In genomic region chr1:192137926-192138910, GRCm38 (mm10) we compare ENCODE assay signal across 8 mouse cellular contexts. TPM values are rescaled to one million over a fixed set of nuclear protein-coding genes. Genes with fewer than 3 reads are reported as not detected.
A peak's percentile ranks its signal among the peaks of the same experiment; 100 is the strongest.
DNase-seq lines count a peak whose midpoint lies in the region; ATAC-seq and TF ChIP-seq lines count a peak whose summit lies in the region.

Gene Rcor3, minus strand, starts transcription at chr1:192138062.

- H3K27me3 ChIP-seq in MEL (ENCODE audit: control insufficient read depth in 1 of 2, insufficient read depth in 2 of 2, low read length in 2 of 2): no peaks in the 10 kb centered on the region
- no peaks in the 10 kb centered on the region for H3K27me3 ChIP-seq in cerebellum, adult 2 months (ENCODE audit: control insufficient read depth, insufficient read depth, low read length)
- no peaks in the 10 kb centered on the region for H3K27me3 ChIP-seq in lung, embryonic 16.5 days (ENCODE audit: control insufficient read depth, insufficient read depth, low read depth, low read length)

- peak within 1 kb of the TSS; percentile 93 for H3K4me2 ChIP-seq in lung, embryonic 16.5 days (ENCODE audit: low read depth, low read length)

- H3K4me3 ChIP-seq in MEL (ENCODE audit: control insufficient read depth in 1 of 2, insufficient read depth in 1 of 2, low read depth in 2 of 2, low read length in 2 of 2): peak within 1 kb of the TSS; percentile 96 to 97
- H3K4me3 ChIP-seq in cerebellum, adult 2 months (replicated peaks; ENCODE audit: insufficient read depth, low read depth, low read length): peak within 1 kb of the TSS; percentile 99
- peak within 1 kb of the TSS; percentile 86 for H3K4me3 ChIP-seq in lung, embryonic 16.5 days (ENCODE audit: low read length)

- H3K9me3 ChIP-seq in MEL (replicated peaks; ENCODE audit: insufficient read depth, low read length): no peaks in the 10 kb centered on the region
- no peaks in the 10 kb centered on the region for H3K9me3 ChIP-seq in lung, embryonic 16.5 days (ENCODE audit: control insufficient read depth, low read length)

- H3K79me2 ChIP-seq in MEL (ENCODE audit: control insufficient read depth, insufficient read depth, low read length, poor library complexity): peaks cover 17% of the 10 kb centered on the region

- no peak for TF ChIP-seq RAD21 in MEL (IDR thresholded peaks at IDR 0.05; ENCODE audit: low read depth, low read length)

- peaks cover 0 to 11% of the 10 kb centered on the region in 2 experiments; a peak in 2 of 4 replicates for H3K36me3 ChIP-seq in MEL (ENCODE audit: control insufficient read depth in 1 of 2, insufficient read depth in 2 of 2, low read length in 2 of 2)
- peaks cover 4% of the 10 kb centered on the region; the same call in 1 of the 2 replicates for H3K36me3 ChIP-seq in lung, embryonic 16.5 days (ENCODE audit: control insufficient read depth, insufficient read depth, low read length)

- TF ChIP-seq POLR2A in MEL (IDR thresholded peaks at IDR 0.05; ENCODE audit: control insufficient read depth in 1 of 2, insufficient read depth in 1 of 2, low read depth in 1 of 2, low read length in 2 of 2, poor library complexity in 1 of 2): peak; percentile 44 to 66; a peak in 2 of 4 replicates
- peak; percentile 32; the same call in 1 of the 2 replicates for TF ChIP-seq POLR2A in cerebellum, adult 2 months (IDR thresholded peaks at IDR 0.05; ENCODE audit: borderline replicate concordance, insufficient read depth, low read length)

- under 1% methylated on average over 52 of the region's 88 CpGs for WGBS in cerebellum, adult 2 months
- WGBS in lung, embryonic 16.5 days: under 1% methylated on average over 62 of the region's 88 CpGs

- H3K27ac ChIP-seq in MEL (ENCODE audit: control insufficient read depth, low read depth, low read length): peak within 1 kb of the TSS; percentile 85
- peak within 1 kb of the TSS; percentile 84 for H3K27ac ChIP-seq in cerebellum, adult 2 months (ENCODE audit: insufficient read depth, low read length)
- H3K27ac ChIP-seq in lung, embryonic 16.5 days (ENCODE audit: low read length): peak within 1 kb of the TSS; percentile 98

- H3K4me1 ChIP-seq in MEL (ENCODE audit: control insufficient read depth in 1 of 2, insufficient read depth in 2 of 2, low read length in 2 of 2): peaks cover 4 to 6% of the 10 kb centered on the region in 2 experiments; a peak in 1 of 4 replicates
- H3K4me1 ChIP-seq in cerebellum, adult 2 months (ENCODE audit: control insufficient read depth, insufficient read depth, low read length): no peaks in the 10 kb centered on the region; the same call in 1 of the 2 replicates
- H3K4me1 ChIP-seq in lung, embryonic 16.5 days (replicated peaks; ENCODE audit: control insufficient read depth, insufficient read depth, low read length): peaks cover 7% of the 10 kb centered on the region

- peak; percentile 75 for DNase-seq in MEL (ENCODE audit: low read depth, low spot score)
- peak; percentile 85 to 89 for DNase-seq in cerebellum, adult 2 months
- DNase-seq in forelimb bud, embryonic 11.5 days (ENCODE audit: low read depth, low spot score): peak; percentile 38
- DNase-seq in layer of hippocampus, adult 9-10 months (ENCODE audit: low spot score): peak; percentile 31
- peak; percentile 74 for DNase-seq in ovary, postnatal 10 days (ENCODE audit: low spot score)
- DNase-seq in thymus, postnatal 10 days (ENCODE audit: low spot score in 2 of 2): peak; percentile 50 to 59

- TF ChIP-seq CTCF in MEL (IDR thresholded peaks at IDR 0.05 in 2 of 3, conservative IDR thresholded peaks at IDR 0.05 in 1 of 3; ENCODE audit: control insufficient read depth in 1 of 3, insufficient read depth in 1 of 3, low read depth in 2 of 3, low read length in 3 of 3, poor library complexity in 1 of 3, severe bottlenecking in 1 of 3): peak in 2 of 3 experiments; percentile 8 to 49; a peak in 3 of 6 replicates
- no peak for TF ChIP-seq CTCF in cerebellum, adult 2 months (IDR thresholded peaks at IDR 0.05; ENCODE audit: borderline replicate concordance, insufficient read depth, low read depth, low read length)

- H3K9ac ChIP-seq in MEL (ENCODE audit: control insufficient read depth, low read depth, low read length, poor library complexity, severe bottlenecking): peak within 1 kb of the TSS; percentile 100
- peak within 1 kb of the TSS; percentile 94 for H3K9ac ChIP-seq in lung, embryonic 16.5 days (ENCODE audit: low read length)

- no peak for TF ChIP-seq EP300 in MEL (IDR thresholded peaks at IDR 0.05; ENCODE audit: low read depth in 1 of 2, low read length in 2 of 2)

- peak; percentile 24 to 29; a peak in 2 of 4 replicates for ATAC-seq in hematopoietic stem cell, adult 5-6 weeks (replicated peaks in 1 of 2; ENCODE audit: insufficient read depth in 1 of 2, low FRiP score in 2 of 2, low TSS enrichment in 1 of 2, low read depth in 1 of 2, poor library complexity in 2 of 2, severe bottlenecking in 2 of 2)
- peak; percentile 85 for ATAC-seq in lung, embryonic 16.5 days (ENCODE audit: low read depth)

TF ChIP-seq in MEL, 35 proteins besides CTCF, POLR2A, EP300 and RAD21:
- TF ChIP-seq MXI1 (IDR thresholded peaks at IDR 0.05; ENCODE audit: low read depth, low read length): no peak
- TF ChIP-seq TCF12 (IDR thresholded peaks at IDR 0.05; ENCODE audit: low read depth, low read length): peak; percentile 30; the same call in 1 of the 2 replicates
- no peak for TF ChIP-seq E2F4 (IDR thresholded peaks at IDR 0.05; ENCODE audit: borderline replicate concordance, low read depth, low read length)
- no peak; the same call in none of the 2 replicates for TF ChIP-seq MAZ (IDR thresholded peaks at IDR 0.05; ENCODE audit: low read depth, low read length)
- TF ChIP-seq KAT2A (conservative IDR thresholded peaks at IDR 0.05; ENCODE audit: low read depth, low read length): no peak
- no peak for TF ChIP-seq GATA1 (IDR thresholded peaks at IDR 0.05; ENCODE audit: low read depth, low read length)
- TF ChIP-seq MAFK (IDR thresholded peaks at IDR 0.05; ENCODE audit: borderline replicate concordance, low read depth, low read length): no peak
- no peak for TF ChIP-seq MAX (IDR thresholded peaks at IDR 0.05; ENCODE audit: low read length)
- TF ChIP-seq POLR2AphosphoS5 (IDR thresholded peaks at IDR 0.05; ENCODE audit: borderline replicate concordance, low read depth, low read length): no peak
- TF ChIP-seq MYC (IDR thresholded peaks at IDR 0.05; ENCODE audit: low read depth, low read length): no peak
- TF ChIP-seq MYB (IDR thresholded peaks at IDR 0.05; ENCODE audit: low read depth, low read length): no peak
- no peak for TF ChIP-seq CHD2 (IDR thresholded peaks at IDR 0.05; ENCODE audit: low read length)
- no peak for TF ChIP-seq ZNF384 (IDR thresholded peaks at IDR 0.05; ENCODE audit: low read depth, low read length)
- no peak for TF ChIP-seq ZKSCAN1 (IDR thresholded peaks at IDR 0.05; ENCODE audit: low read depth, low read length)
- TF ChIP-seq TAL1 (IDR thresholded peaks at IDR 0.05; ENCODE audit: low read length): no peak
- 0 out of 2 replicates have a peak, but pooled peaks have one; percentile 10 for TF ChIP-seq ETS1 (IDR thresholded peaks at IDR 0.05; ENCODE audit: low read depth, low read length)
- TF ChIP-seq ELF1 (IDR thresholded peaks at IDR 0.05; ENCODE audit: low read depth, low read length): no peak
- TF ChIP-seq USF2 (IDR thresholded peaks at IDR 0.05; ENCODE audit: borderline replicate concordance in 1 of 2, insufficient read depth in 1 of 2, low read depth in 1 of 2, low read length in 2 of 2): no peak
- no peak for TF ChIP-seq JUND (IDR thresholded peaks at IDR 0.05; ENCODE audit: low read depth, low read length)
- peak; percentile 51 for TF ChIP-seq NELFE (IDR thresholded peaks at IDR 0.05; ENCODE audit: low read depth, low read length)
- TF ChIP-seq UBTF (IDR thresholded peaks at IDR 0.05; ENCODE audit: borderline replicate concordance, insufficient read depth, low read depth, low read length): peak; percentile 83; the same call in 1 of the 2 replicates
- TF ChIP-seq ZC3H11A (IDR thresholded peaks at IDR 0.05; ENCODE audit: low read depth, low read length): no peak
- peak; percentile 48 for TF ChIP-seq SIN3A (IDR thresholded peaks at IDR 0.05; ENCODE audit: low read length)
- TF ChIP-seq MEF2A (IDR thresholded peaks at IDR 0.05; ENCODE audit: extremely low read depth, insufficient replicate concordance, low read depth, low read length, poor library complexity, severe bottlenecking): no peak
- peak; percentile 59; the same call in 1 of the 2 replicates for TF ChIP-seq ZMIZ1 (IDR thresholded peaks at IDR 0.05; ENCODE audit: low read depth, low read length)
- 0 out of 2 replicates have a peak, but pooled peaks have one; percentile 18 for TF ChIP-seq NRF1 (IDR thresholded peaks at IDR 0.05; ENCODE audit: insufficient read depth, low read depth, low read length, poor library complexity, severe bottlenecking)
- TF ChIP-seq USF1 (IDR thresholded peaks at IDR 0.05; ENCODE audit: low read depth, low read length): 0 out of 2 replicates have a peak, but pooled peaks have one; percentile 25
- 0 out of 2 replicates have a peak, but pooled peaks have one; percentile 30 for TF ChIP-seq CHD1 (IDR thresholded peaks at IDR 0.05; ENCODE audit: low read depth, low read length)
- TF ChIP-seq RCOR1 (IDR thresholded peaks at IDR 0.05; ENCODE audit: low read depth, low read length): no peak
- no peak for TF ChIP-seq SMC3 (IDR thresholded peaks at IDR 0.05; ENCODE audit: low read depth, low read length)
- TF ChIP-seq GABPA (IDR thresholded peaks at IDR 0.05; ENCODE audit: low read depth, low read length): no peak
- 0 out of 2 replicates have a peak, but pooled peaks have one; percentile 32 for TF ChIP-seq TBP (IDR thresholded peaks at IDR 0.05; ENCODE audit: low read depth, low read length)
- no peak; the same call in 1 of the 2 replicates for TF ChIP-seq BHLHE40 (IDR thresholded peaks at IDR 0.05; ENCODE audit: borderline replicate concordance, low read depth, low read length)
- peak; percentile 35; the same call in 1 of the 2 replicates for TF ChIP-seq HCFC1 (IDR thresholded peaks at IDR 0.05; ENCODE audit: low read depth, low read length)
- TF ChIP-seq POLR2AphosphoS2 (IDR thresholded peaks at IDR 0.05; ENCODE audit: low read length): peak; percentile 59; the same call in 1 of the 2 replicates

RNA-seq across cellular contexts. Expression of gene Rcor3, which starts in this region (rescaled TPM):
- total RNA-seq in MEL (2012; rRNA removed): 5.0 and 6.7 TPM in 2 replicates
- 10 to 100 TPM in 1 of 2 experiments, not detected in 1; 15.5 TPM for polyA plus RNA-seq in MEL (2012; ENCODE audit: insufficient read depth in 1 of 2, insufficient read length in 2 of 2, low read depth in 1 of 2, low replicate concordance in 2 of 2, missing spikeins in 1 of 2)
- polyA plus RNA-seq in cerebellum, adult 2 months (2012; rRNA removed): 38.7 and 38.9 TPM in 2 replicates
- total RNA-seq in hematopoietic stem cell, adult 5-6 weeks (2017): 19.6 and 26.6 TPM in 2 replicates
- polyA plus RNA-seq in lung, embryonic 16.5 days (2015; fragmentation: Nextera tagmentation; extraction: Ambion mirVana): 29.2 and 30.3 TPM in 2 replicates

Comparison
In these comparisons a context has a peak if more than half of its experiments do, and no peak if none do; other contexts are left out.
1. Peak in every context shown above with its lines: DNase-seq, ATAC-seq, H3K4me3 ChIP-seq and H3K27ac ChIP-seq.
2. DNase-seq: peak in every context shown above with its lines; median percentile 87 in cerebellum, adult 2 months; 75 in MEL; 74 in ovary, postnatal 10 days; 54 in thymus, postnatal 10 days; 38 in forelimb bud, embryonic 11.5 days; 31 in layer of hippocampus, adult 9-10 months.